Mouse (Mus musculus) G1E (cell line): ENCODE results near the gene Erc1.

Source experiments
- CTCF ChIP-seq: IDR thresholded peaks from 2 replicates; pipeline ENCODE4 v1.5.1; 2012; ENCODE audit warnings: low read depth, low read length, inconsistent platforms, mixed read lengths
- GATA1 ChIP-seq: IDR thresholded peaks from 2 replicates; pipeline ENCODE4 v1.6.1; 2012; ENCODE audit warnings: borderline replicate concordance, low read length, inconsistent platforms, mixed read lengths
- TAL1 ChIP-seq: conservative IDR thresholded peaks from 2 replicates; pipeline ENCODE4 v1.6.1; 2012; ENCODE audit warnings: low read depth, low read length, inconsistent platforms, mixed read lengths

- TF ChIP-seq CTCF (no peak), TAL1 (no peak), GATA1 (no peak)
Observed at GRCm38 (mm10) chr6:119755866-119756265, 92.1 kb downstream of the Erc1 start.
